Comparison of ENCODE assay signal across 11 mouse cellular contexts in genomic region chr2:43748287-43748983, GRCm38 (mm10). TPM values are rescaled to one million over a fixed set of nuclear protein-coding genes. Genes with fewer than 3 reads are reported as not detected.
DNase-seq lines count a peak whose midpoint lies in the region; ATAC-seq and TF ChIP-seq lines count a peak whose summit lies in the region.
"Had no signal": no experiment of that assay in that cellular context is flagged by ENCODE, and none has a peak within 500 bp of the region (broad histone marks: within the 10 kb centered on the region; RNA-seq: fewer than 3 reads in every experiment).

Gene Arhgap15, plus strand, starts transcription at chr2:43748824.

- no peaks in the 10 kb centered on the region for H3K4me1 ChIP-seq in hindbrain, embryonic 13.5 days (replicated peaks)
- H3K4me1 ChIP-seq: forebrain, embryonic 10.5 days; lung, embryonic 15.5 days had no signal

- H3K27ac ChIP-seq in layer of hippocampus, adult 2 months = no peak within 1 kb of the TSS
- no peak within 1 kb of the TSS for H3K27ac ChIP-seq in hindbrain, embryonic 13.5 days
- H3K27ac ChIP-seq: forebrain, embryonic 10.5 days; lung, embryonic 15.5 days had no signal

- peak; percentile 90 for ATAC-seq in CD4-positive, CD25-positive, alpha-beta regulatory T cell, adult 4 months
- ATAC-seq in hindbrain, embryonic 13.5 days (ENCODE audit: low FRiP score) = no peak

- no peak within 1 kb of the TSS for H3K4me3 ChIP-seq in layer of hippocampus, adult 2 months
- H3K4me3 ChIP-seq in hindbrain, embryonic 13.5 days = no peak within 1 kb of the TSS
- H3K4me3 ChIP-seq: forebrain, embryonic 10.5 days; lung, embryonic 15.5 days had no signal

- no peak within 1 kb of the TSS for H3K4me2 ChIP-seq in hindbrain, embryonic 13.5 days
- H3K4me2 ChIP-seq: lung, embryonic 15.5 days had no signal

- no peak for DNase-seq in layer of hippocampus, postnatal 36 days
- DNase-seq in layer of hippocampus, adult 2 months (ENCODE audit: low spot score in 2 of 2) = no peak
- DNase-seq in induced T-regulatory cell, adult 2 months (ENCODE audit: low read depth) = peak; percentile 91
- DNase-seq in natural killer cell, adult 2 months (ENCODE audit: low spot score in 2 of 2) = peak; percentile 58 to 60
- no peak for DNase-seq in kidney, adult 18-20 months
- DNase-seq in layer of hippocampus, adult 9-10 months (ENCODE audit: low spot score) = no peak
- DNase-seq: adrenal gland, adult 8-10 months had no signal

- 85% methylated on average over 5 of the region's 5 CpGs for WGBS in hindbrain, embryonic 13.5 days

- no peak for TF ChIP-seq CTCF in layer of hippocampus, adult 2 months (conservative IDR thresholded peaks at IDR 0.05)

- H3K27me3 ChIP-seq in hindbrain, embryonic 13.5 days = no peaks in the 10 kb centered on the region
- H3K27me3 ChIP-seq: lung, embryonic 15.5 days had no signal

- H3K9me3 ChIP-seq in hindbrain, embryonic 13.5 days = no peaks in the 10 kb centered on the region
- H3K9me3 ChIP-seq: forebrain, embryonic 10.5 days; lung, embryonic 15.5 days had no signal

- no peaks in the 10 kb centered on the region for H3K36me3 ChIP-seq in hindbrain, embryonic 13.5 days
- H3K36me3 ChIP-seq: forebrain, embryonic 10.5 days; lung, embryonic 15.5 days had no signal

- H3K9ac ChIP-seq in hindbrain, embryonic 13.5 days = no peak within 1 kb of the TSS
- H3K9ac ChIP-seq: lung, embryonic 15.5 days had no signal

RNA-seq across cellular contexts. Expression of gene Arhgap15, which starts in this region (rescaled TPM):
- 10 to 100 TPM; 10.6 to 11.0 TPM for total RNA-seq in layer of hippocampus, postnatal 36 days (2021)
- 1 to 10 TPM; 9.4 to 9.5 TPM for total RNA-seq in layer of hippocampus, adult 2 months (2021)
- 100 to 1,000 TPM; 365 to 377 TPM for polyA plus RNA-seq in CD4-positive, CD25-positive, alpha-beta regulatory T cell, adult 4 months (2017; shearing (Covaris generic))
- polyA plus RNA-seq in hindbrain, embryonic 13.5 days (2015; fragmentation: Nextera tagmentation; extraction: Ambion mirVana) = 2.2 and 2.8 TPM in 2 replicates

Comparison
In these comparisons a context has a peak if more than half of its experiments do, and no peak if none do; other contexts are left out.
1. RNA of gene Arhgap15 (polyA plus RNA-seq): 365 to 377 TPM in CD4-positive, CD25-positive, alpha-beta regulatory T cell, adult 4 months; 2.2 to 2.8 TPM in hindbrain, embryonic 13.5 days; every median in the first group is over 10 times any median in the second.
2. DNase-seq: peak in induced T-regulatory cell, adult 2 months (single experiment) and natural killer cell, adult 2 months (2 of 2); none in layer of hippocampus, postnatal 36 days (0 of 2), layer of hippocampus, adult 2 months (0 of 2), kidney, adult 18-20 months (single experiment) and layer of hippocampus, adult 9-10 months (single experiment).